Mouse (Mus musculus) megakaryocyte-erythroid progenitor cell, adult 5 weeks (primary cell): ENCODE measurements around the gene Noc2l. TPM values are rescaled to one million over a fixed set of nuclear protein-coding genes. Genes with fewer than 3 reads are reported as not detected.

Source experiments
- polyA plus RNA-seq: library from polyadenylated mRNA; stranded (reverse); fragments of >175 nt; gene quantifications from 2 replicates; pipeline ENCODE4 v1.2.3, GENCODE M21; 2012

Noc2l gene
- polyA plus RNA-seq: 85.4 and 133 TPM in 2 replicates

DNA sequence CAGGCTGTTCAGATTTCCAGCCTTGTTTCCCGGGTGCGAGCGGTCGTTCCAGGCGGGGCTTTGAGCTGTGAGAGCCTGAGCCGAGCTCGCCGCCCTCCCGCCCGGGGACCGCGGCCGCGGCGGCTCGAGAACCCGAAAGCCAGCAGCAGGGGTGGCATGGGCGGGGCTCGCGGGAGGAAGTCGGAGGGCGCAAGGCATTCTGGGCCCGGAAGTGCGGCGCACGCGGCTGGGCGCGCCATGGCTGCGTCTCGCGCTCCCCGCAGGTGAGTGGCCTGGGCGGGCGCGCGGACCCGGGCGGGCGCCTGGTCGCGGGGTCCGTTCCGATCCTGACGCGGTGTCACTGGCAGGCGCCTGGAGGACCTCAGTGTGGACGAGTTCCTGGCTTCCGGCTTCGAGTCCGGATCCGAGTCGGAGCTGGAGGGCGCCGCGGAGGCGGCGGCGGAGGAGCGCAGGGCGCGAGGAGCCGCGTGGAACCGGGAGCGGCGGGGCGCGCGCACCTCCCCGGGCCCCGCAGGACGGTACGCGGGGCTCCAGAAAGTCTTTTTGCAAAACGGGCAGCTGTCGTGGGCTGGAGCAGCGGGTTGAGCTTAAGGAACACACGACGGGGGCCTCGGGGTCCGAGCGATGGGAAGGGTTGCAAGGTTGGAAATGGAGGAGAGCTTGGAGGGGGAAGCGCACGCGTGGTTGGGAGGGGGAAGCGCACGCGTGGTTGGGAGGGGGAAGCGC, at the start of gene Noc2l:
TSS of gene Noc2l (plus strand) at position 203 of the 726 bp plus-strand sequence.

DNA sequence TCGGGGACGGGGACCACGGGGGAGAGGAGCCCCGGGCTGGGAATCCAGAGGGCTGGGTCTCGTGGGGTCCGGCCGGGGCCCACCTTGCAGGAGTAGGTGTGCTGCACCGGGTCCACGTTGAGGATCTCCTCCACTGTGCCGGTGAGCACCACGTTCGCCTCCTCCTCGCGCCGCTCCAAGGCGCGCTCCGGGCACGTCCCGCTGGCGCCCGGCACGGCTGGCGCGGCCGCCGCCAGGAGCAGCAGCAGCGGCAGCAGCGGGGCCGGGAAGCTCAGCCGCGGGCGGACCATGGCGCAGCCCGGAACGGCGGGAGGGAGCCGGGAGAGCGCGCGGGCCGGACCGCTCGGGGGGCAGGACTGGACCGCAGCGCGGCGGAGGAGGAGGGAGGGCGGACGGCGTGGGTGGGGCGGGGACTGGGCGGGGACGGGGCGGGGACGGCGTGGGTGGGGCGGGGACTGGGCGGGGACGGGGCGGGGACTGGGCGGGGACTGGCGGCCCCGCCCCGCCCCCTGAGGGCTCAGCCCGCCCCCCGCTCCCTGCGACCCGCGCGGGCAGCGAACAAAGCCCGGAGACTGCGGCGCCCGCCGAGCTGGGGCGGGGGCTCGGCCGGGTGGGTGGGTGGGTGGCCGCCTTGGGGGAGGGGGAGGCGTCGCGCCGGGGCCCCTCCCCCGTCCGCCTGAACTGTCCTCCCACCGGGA, 38.5 kb upstream of the Noc2l start, which contains the start of gene Agrn:
TSS of gene Agrn (minus strand) at position 358 of the 698 bp plus-strand sequence.

DNA sequence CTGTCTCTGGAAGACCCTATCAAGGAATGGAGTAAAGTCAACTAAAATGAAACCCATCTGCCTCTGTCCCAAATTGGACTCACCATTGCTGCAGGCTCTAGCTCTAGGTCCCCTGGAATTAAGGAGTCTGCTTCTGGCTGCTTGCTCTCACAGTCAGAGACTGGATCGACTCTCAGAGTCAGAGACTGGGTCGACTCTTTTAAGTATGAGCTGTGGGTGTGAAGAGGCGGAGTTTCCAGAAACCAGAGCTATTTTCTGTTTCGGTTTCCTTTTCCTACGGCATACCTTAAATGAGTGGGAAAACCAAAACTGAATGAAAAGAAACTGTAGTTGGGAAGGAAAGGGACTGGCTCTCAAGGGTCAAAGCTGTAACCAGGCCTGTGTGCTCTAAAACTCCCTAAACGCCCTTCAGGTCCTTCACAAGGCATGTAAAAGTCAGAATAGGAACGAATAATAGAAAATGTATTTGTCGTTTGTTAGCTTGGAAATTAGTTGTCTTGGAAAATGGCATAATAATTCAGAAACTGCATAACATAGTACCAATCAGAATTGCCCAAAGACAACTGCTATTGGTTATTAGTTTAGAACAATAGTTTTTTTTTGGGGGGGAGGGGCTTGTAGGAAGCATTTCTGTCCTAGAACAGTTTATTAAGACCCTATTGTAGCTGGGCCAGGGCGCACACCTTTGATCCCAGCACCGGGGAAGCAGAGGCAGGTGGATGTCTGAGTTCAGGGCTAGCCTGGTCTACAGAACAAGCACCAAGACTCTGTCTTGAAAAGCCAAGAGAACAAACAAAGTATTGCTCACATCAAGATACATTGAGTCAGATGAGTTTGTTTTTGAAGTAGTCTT, 35.0 kb upstream of the Noc2l start, which contains the start of gene Isg15:
TSS of gene Isg15 (minus strand) at position 196 of the 853 bp plus-strand sequence.

DNA sequence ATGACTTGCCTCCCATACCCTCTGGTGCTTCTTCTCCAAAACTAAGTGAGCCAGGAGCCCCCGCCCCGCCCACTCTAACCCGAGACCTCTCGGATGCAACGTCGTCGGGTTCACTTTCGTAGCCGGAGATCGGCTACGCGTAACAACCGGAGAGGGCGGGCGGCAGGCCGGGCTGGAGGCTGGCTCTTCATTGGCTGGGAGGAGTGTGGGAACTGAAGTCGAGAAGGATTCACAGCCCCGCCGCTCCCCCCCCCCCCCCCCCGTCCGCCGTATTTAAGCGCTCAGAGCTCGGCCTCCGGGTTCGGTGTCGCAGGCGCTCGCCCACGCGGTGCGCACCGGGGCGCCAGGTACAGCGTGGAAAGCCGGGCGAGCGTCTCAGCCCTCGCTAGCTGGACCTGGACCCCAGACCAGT, 32.8 kb upstream of the Noc2l start, which contains the start of gene AW011738:
TSS of gene AW011738 (plus strand) at position 304 of the 412 bp plus-strand sequence.

DNA sequence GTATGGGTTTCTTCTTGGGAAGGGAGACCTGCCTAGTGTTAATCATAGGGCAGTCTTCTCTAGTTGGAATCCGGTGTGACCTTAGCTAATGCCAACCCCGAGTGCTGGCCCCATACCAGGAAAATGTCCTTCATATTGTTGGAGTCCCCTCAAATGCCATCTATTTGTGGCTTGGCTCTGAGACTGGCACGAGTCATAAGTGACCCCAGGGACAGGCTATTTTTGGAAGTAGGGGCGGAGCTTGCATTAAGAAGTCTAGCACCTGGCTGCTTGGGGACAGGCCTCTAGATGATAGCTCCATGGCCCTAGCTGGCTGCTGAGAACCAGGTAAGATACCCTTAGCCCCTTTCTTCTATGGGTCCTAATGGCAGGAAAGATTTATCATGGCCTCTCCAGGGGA, 20.2 kb upstream of the Noc2l start, which contains the start of gene Perm1:
TSS of gene Perm1 (plus strand) at position 220 of the 400 bp plus-strand sequence.

DNA sequence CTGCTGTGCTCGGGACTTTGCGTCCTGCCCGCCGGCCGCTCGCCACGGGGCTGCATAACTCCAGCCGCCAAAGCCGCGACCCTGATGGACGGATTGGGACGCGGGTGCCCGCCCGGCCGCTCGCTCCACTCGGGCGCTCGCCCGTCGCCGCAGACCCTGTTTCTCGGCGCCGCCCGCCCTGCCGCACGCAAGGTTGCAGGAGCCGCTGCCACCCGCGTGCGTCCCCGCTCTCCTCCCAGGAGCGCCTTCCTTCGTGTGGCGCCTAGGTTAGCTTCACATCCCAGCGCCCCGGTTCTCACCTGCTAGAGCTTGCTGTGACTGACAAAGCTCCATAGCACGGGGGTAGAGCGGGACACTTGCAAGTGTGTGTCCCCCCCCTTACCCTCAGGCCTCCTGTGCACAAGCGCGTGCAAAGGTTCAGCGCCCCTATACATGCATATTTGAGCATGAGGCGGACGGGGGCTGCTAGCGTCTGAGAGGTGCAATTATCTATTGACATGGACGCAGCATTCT, 1.1 kb upstream of the Noc2l start, which contains the start of gene Plekhn1:
TSS of gene Plekhn1 (minus strand) at position 157 of the 513 bp plus-strand sequence.

DNA sequence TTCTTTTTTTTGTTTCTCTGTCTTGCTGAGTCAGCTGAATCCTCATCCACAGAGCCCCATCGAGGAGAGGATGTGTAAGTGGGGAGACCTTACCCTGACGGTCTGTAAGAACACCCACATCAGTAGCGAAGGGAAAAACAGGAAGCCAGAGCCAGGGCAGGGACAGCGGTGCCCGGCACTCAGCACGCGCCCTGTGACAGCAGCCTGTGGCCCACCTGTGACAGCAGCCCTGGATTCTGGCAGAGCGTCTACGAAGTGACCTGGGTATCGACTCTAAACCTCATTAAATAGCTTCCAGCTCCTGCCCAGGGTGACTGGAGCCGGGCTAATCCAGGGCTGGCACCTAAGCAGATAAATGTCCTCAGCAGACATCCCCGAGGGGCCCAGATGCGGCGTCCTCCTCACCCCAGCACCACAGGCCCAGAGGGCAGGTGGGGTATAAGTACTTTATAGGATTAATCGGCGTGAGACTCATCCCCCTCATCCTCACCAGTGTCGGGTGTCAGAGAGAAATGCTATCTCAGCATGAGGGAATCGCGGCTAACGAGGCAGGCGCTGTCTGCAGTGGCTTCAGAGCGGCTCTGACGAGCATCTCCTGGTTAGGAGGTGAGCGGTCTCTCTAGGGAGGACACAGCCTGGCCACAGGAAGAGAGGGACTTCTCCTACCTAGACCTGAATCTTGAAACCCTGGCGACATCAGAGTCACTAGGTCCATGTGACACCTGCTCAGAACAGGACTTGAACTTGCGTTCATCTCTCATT, 19.4 kb downstream of the Noc2l start, which contains the start of gene Samd11:
TSS of gene Samd11 (minus strand) at position 580 of the 762 bp plus-strand sequence.

Other genes with a start within 250 kb of the Noc2l start
- gene B3galt6, start 243.4 kb upstream of the Noc2l start, polyA plus RNA-seq: 4.0 and 5.1 TPM in 2 replicates
- gene Sdf4, start 243.1 kb upstream of the Noc2l start, polyA plus RNA-seq: 50.9 and 58.4 TPM in 2 replicates
- 0.81 and 2.3 TPM in 2 replicates for gene Tnfrsf4, start 222.2 kb upstream of the Noc2l start, polyA plus RNA-seq
- 4.2 and 7.2 TPM in 2 replicates for gene Tnfrsf18, start 209.8 kb upstream of the Noc2l start, polyA plus RNA-seq
- not detected in 2 replicates for gene Ttll10, start 176.6 kb upstream of the Noc2l start, polyA plus RNA-seq
- 9.0 and 10.3 TPM in 2 replicates for gene 9430015G10Rik, start 126.0 kb upstream of the Noc2l start, polyA plus RNA-seq
- gene Rnf223, start 105.5 kb upstream of the Noc2l start, polyA plus RNA-seq: 0.26 and 0.55 TPM in 2 replicates
- gene Agrn, start 38.5 kb upstream of the Noc2l start, polyA plus RNA-seq: 7.6 and 9.0 TPM in 2 replicates
- gene Isg15, start 35.2 kb upstream of the Noc2l start, polyA plus RNA-seq: 10.6 and 10.7 TPM in 2 replicates
- gene AW011738, start 32.7 kb upstream of the Noc2l start, polyA plus RNA-seq: 2.0 and 2.5 TPM in 2 replicates
- gene Perm1, start 20.1 kb upstream of the Noc2l start, polyA plus RNA-seq: 0.04 and 0.05 TPM in 2 replicates
- 32.6 and 41.5 TPM in 2 replicates for gene Plekhn1, start 1.2 kb upstream of the Noc2l start, polyA plus RNA-seq
- gene Samd11, start 19.6 kb downstream of the Noc2l start, polyA plus RNA-seq: 0.85 and 1.1 TPM in 2 replicates
- not detected in 2 replicates for gene Vmn2r-ps159, start 95.1 kb downstream of the Noc2l start, polyA plus RNA-seq